ENCODE assay signal across 12 mouse cellular contexts in the genomic region with DNA sequence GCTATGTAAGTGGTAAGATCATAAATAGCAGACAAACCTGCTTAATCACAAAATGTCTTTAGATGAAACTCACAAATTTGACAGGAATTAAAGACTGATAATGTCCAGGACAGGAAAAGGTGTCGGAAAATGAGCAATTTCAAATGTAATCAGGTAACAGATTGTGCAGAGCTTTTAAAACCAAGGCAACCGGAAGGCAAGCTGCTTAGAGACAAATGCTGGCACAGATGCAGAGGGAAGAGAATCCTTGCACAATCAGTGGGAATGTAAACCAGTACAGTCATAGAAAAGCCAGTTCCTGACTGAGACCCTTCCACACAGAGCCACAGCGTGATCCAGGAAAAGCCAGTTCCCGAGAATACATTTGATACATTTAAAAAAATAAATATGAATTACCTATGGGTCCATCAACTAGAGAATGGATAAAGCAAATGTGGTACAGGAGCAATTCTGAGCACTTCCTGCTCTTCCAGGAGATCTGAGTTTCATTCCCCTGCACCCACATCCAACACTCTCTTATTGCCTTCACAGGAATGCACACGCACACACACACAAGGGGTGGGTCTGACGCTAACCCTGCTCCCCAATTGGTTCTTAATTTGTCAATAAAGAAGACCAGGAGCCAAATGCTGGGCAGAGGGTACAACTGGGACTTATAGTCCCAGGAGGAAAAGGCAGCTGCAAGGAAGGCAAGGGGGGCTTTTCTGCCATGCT. TPM values are rescaled to one million over a fixed set of nuclear protein-coding genes. Genes with fewer than 3 reads are reported as not detected.
DNase-seq lines count a peak whose midpoint lies in the region; ATAC-seq and TF ChIP-seq lines count a peak whose summit lies in the region.
"Had no signal": no experiment of that assay in that cellular context is flagged by ENCODE, and none has a peak within 500 bp of the region (broad histone marks: within the 10 kb centered on the region; RNA-seq: fewer than 3 reads in every experiment).

No protein-coding gene starts in this region.

- no peak for TF ChIP-seq POLR2A in testis, adult 2 months (IDR thresholded peaks at IDR 0.05; ENCODE audit: control insufficient read depth, low read depth, low read length)

- H3K4me3 ChIP-seq in kidney, embryonic 15.5 days (replicated peaks): no peak overlapping the region
- H3K4me3 ChIP-seq in testis, adult 2 months (ENCODE audit: control insufficient read depth, low read depth, low read length): no peak overlapping the region
- H3K4me3 ChIP-seq in intestine, embryonic 15.5 days (replicated peaks): no peak overlapping the region
- H3K4me3 ChIP-seq: limb, embryonic 15.5 days; neural tube, embryonic 12.5 days; stomach, embryonic 15.5 days had no signal

- no peak for DNase-seq in kidney, postnatal 10 days
- no peak for DNase-seq in testis, postnatal 10 days (ENCODE audit: low spot score)
- DNase-seq in gastrocnemius, postnatal 36 days: no peak
- no peak for DNase-seq in heart, postnatal 36 days

- 0 out of 2 replicates have a peak, but pooled peaks cover 4% of the 10 kb centered on the region for H3K36me3 ChIP-seq in kidney, embryonic 15.5 days
- H3K36me3 ChIP-seq in testis, adult 2 months (ENCODE audit: control insufficient read depth, insufficient read depth, low read length): no peaks in the 10 kb centered on the region
- H3K36me3 ChIP-seq in intestine, embryonic 15.5 days: no peaks in the 10 kb centered on the region
- H3K36me3 ChIP-seq: G1E; limb, embryonic 15.5 days; neural tube, embryonic 12.5 days; stomach, embryonic 15.5 days had no signal

- no peak for ATAC-seq in kidney, embryonic 15.5 days (replicated peaks; ENCODE audit: low FRiP score)
- ATAC-seq in intestine, embryonic 15.5 days: no peak
- no peak for ATAC-seq in megakaryocyte-erythroid progenitor cell, adult 5-6 weeks (replicated peaks; ENCODE audit: low FRiP score, low TSS enrichment, poor library complexity, severe bottlenecking)

- no peaks in the 10 kb centered on the region for H3K9me3 ChIP-seq in kidney, embryonic 15.5 days (replicated peaks)
- no peaks in the 10 kb centered on the region for H3K9me3 ChIP-seq in intestine, embryonic 15.5 days
- H3K9me3 ChIP-seq: G1E; limb, embryonic 15.5 days; neural tube, embryonic 12.5 days; stomach, embryonic 15.5 days had no signal

- no peak overlapping the region for H3K9ac ChIP-seq in kidney, embryonic 15.5 days
- no peak overlapping the region for H3K9ac ChIP-seq in intestine, embryonic 15.5 days
- H3K9ac ChIP-seq: limb, embryonic 15.5 days; neural tube, embryonic 12.5 days; stomach, embryonic 15.5 days had no signal

- intact Hi-C loops in gastrocnemius, postnatal 36 days (cut with DNase I): no loop called here
- intact Hi-C loops in heart, postnatal 36 days (cut with DNase I): no loop called here

- TF ChIP-seq CTCF in testis, adult 2 months (IDR thresholded peaks at IDR 0.05; ENCODE audit: control insufficient read depth, insufficient read depth, insufficient replicate concordance, low read depth, low read length): no peak

- peaks cover 5% of the 10 kb centered on the region; the same call in 1 of the 2 replicates for H3K4me1 ChIP-seq in kidney, embryonic 15.5 days
- H3K4me1 ChIP-seq in testis, adult 2 months (ENCODE audit: control insufficient read depth, insufficient read depth, low read length): no peaks in the 10 kb centered on the region
- peaks cover 12% of the 10 kb centered on the region for H3K4me1 ChIP-seq in intestine, embryonic 15.5 days (replicated peaks)
- H3K4me1 ChIP-seq: limb, embryonic 15.5 days; neural tube, embryonic 12.5 days had no signal

- no peak overlapping the region for H3K4me2 ChIP-seq in kidney, embryonic 15.5 days
- H3K4me2 ChIP-seq in intestine, embryonic 15.5 days (replicated peaks): peak overlapping the region; percentile 22; the same call in 1 of the 2 replicates
- H3K4me2 ChIP-seq: limb, embryonic 15.5 days; neural tube, embryonic 12.5 days; stomach, embryonic 15.5 days had no signal

- no peaks in the 10 kb centered on the region for H3K27me3 ChIP-seq in kidney, embryonic 15.5 days
- H3K27me3 ChIP-seq in testis, adult 2 months (ENCODE audit: control insufficient read depth, insufficient read depth, low read length): no peaks in the 10 kb centered on the region
- no peaks in the 10 kb centered on the region for H3K27me3 ChIP-seq in intestine, embryonic 15.5 days (replicated peaks)
- H3K27me3 ChIP-seq: limb, embryonic 15.5 days; neural tube, embryonic 12.5 days; stomach, embryonic 15.5 days had no signal

- WGBS in kidney, embryonic 15.5 days: 58% methylated on average over 6 of the region's 6 CpGs
- WGBS in intestine, embryonic 15.5 days: 60% methylated on average over 6 of the region's 6 CpGs

- peak overlapping the region; percentile 68 for H3K27ac ChIP-seq in kidney, embryonic 15.5 days
- H3K27ac ChIP-seq in testis, adult 2 months (ENCODE audit: control insufficient read depth, insufficient read depth, low read depth, low read length): peak overlapping the region; percentile 36; the same call in 1 of the 2 replicates
- peak overlapping the region; percentile 58; the same call in 1 of the 2 replicates for H3K27ac ChIP-seq in intestine, embryonic 15.5 days
- H3K27ac ChIP-seq: limb, embryonic 15.5 days; neural tube, embryonic 12.5 days; stomach, embryonic 15.5 days had no signal

RNA-seq across cellular contexts. Expression of a gene that starts 26.4 kb away (rescaled TPM):
- 26.1 and 27.4 TPM in 2 replicates for polyA plus RNA-seq in kidney, embryonic 15.5 days (2015; fragmentation: Nextera tagmentation; extraction: Ambion mirVana)
- 1.9 and 3.0 TPM in 2 replicates for polyA plus RNA-seq in testis, adult 2 months (2012; rRNA removed)
- 86.9 and 89.1 TPM in 2 replicates for polyA plus RNA-seq in intestine, embryonic 15.5 days (2015; fragmentation: Nextera tagmentation; extraction: Ambion mirVana)
- total RNA-seq in megakaryocyte-erythroid progenitor cell, adult 5-6 weeks (2014; fragmentation: Nextera tagmentation): not detected in 2 replicates
- not detected in 2 replicates for total RNA-seq in megakaryocyte-erythroid progenitor cell, adult 5-6 weeks (2017)
- under 1 TPM in 1 of 2 experiments, not detected in 1; 0.13 TPM for total RNA-seq in gastrocnemius, postnatal 36 days (2021)
- total RNA-seq in heart, postnatal 36 days (2021): under 1 TPM; 0.39 to 0.46 TPM
- polyA plus RNA-seq: G1E had no signal

RNA-seq across cellular contexts. Expression of a gene that starts 33.7 kb away (rescaled TPM):
- polyA plus RNA-seq in kidney, embryonic 15.5 days (2015; fragmentation: Nextera tagmentation; extraction: Ambion mirVana): 81.4 and 82.1 TPM in 2 replicates
- 17.9 and 21.6 TPM in 2 replicates for polyA plus RNA-seq in testis, adult 2 months (2012; rRNA removed)
- polyA plus RNA-seq in intestine, embryonic 15.5 days (2015; fragmentation: Nextera tagmentation; extraction: Ambion mirVana): 78.8 and 79.0 TPM in 2 replicates
- 56.9 and 85.2 TPM in 2 replicates for total RNA-seq in megakaryocyte-erythroid progenitor cell, adult 5-6 weeks (2014; fragmentation: Nextera tagmentation)
- 89.8 and 98.7 TPM in 2 replicates for total RNA-seq in megakaryocyte-erythroid progenitor cell, adult 5-6 weeks (2017)
- total RNA-seq in gastrocnemius, postnatal 36 days (2021): 10 to 100 TPM; 18.3 to 21.5 TPM
- total RNA-seq in heart, postnatal 36 days (2021): 10 to 100 TPM; 18.4 to 23.6 TPM
